Mouse (Mus musculus): ENCODE results near the gene Tut1. TPM values are rescaled to one million over a fixed set of nuclear protein-coding genes. Genes with fewer than 3 reads are reported as not detected.

Tut1 gene
- 39.3 and 41.2 TPM in 2 replicates for polyA plus RNA-seq (2016; fragmentation: Nextera tagmentation; extraction: Ambion mirVana)

- WGBS, result 6% methylated on average over 46 of the region's 46 CpGs
- Histone ChIP-seq H3K36me3 (peaks cover 77% of the 10 kb centered on the region), H3K9me3 (no peaks in the 10 kb centered on the region), H3K27ac (peak within 1 kb of the TSS; percentile 87), H3K4me1 (replicated peaks) (peaks cover 26% of the 10 kb centered on the region), H3K27me3 (ENCODE audit: insufficient read depth, poor library complexity, severe bottlenecking) (no peaks in the 10 kb centered on the region), H3K4me3 (peak within 1 kb of the TSS; percentile 84)
- DNase-seq (ENCODE audit: low spot score), result peak; percentile 91
Measured at GRCm38 (mm10) chr19:8953135-8954039, at the start of gene Tut1. Tut1 (plus strand) TSS chr19:8953847.

DNA sequence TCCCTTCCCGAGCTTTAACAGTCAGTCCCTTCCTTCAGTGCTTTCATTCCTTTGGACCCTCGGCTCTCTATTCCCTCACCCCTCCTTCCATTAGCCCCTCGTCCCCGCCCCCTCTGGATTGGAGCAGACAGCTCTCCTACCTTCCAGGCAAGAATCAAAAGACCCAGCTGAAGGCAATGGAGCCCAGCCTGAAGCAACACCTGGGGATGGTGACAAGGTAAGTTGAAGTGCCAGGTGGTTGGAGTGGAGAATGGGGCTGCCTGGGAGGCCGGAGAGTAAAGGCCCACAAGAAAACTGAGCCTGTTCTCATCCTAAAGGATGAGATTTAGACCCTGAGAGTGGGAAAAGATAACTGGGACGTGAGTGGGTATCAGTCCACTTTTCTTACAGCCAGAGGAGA is 45.1 kb upstream of the Tut1 start:
- Histone ChIP-seq H3K27me3 (ENCODE audit: insufficient read depth, poor library complexity, severe bottlenecking) (no peaks in the 10 kb centered on the region), H3K9me3 (no peaks in the 10 kb centered on the region), H3K4me3 (no peak overlapping the region), H3K36me3 (peaks cover 99% of the 10 kb centered on the region), H3K27ac (no peak overlapping the region), H3K4me1 (replicated peaks) (no peaks in the 10 kb centered on the region)
- 91% methylated on average over 6 of the region's 6 CpGs for WGBS
- no peak for DNase-seq (ENCODE audit: low spot score)

GRCm38 (mm10) chr19:8911810-8912209 is 41.8 kb upstream of the Tut1 start:
- no peaks in the 10 kb centered on the region for H3K27me3 ChIP-seq (ENCODE audit: insufficient read depth, poor library complexity, severe bottlenecking)
- H3K4me3 ChIP-seq, result no peak overlapping the region
- DNase-seq (ENCODE audit: low spot score), result no peak
- H3K36me3 ChIP-seq, result peaks cover 100% of the 10 kb centered on the region
- H3K4me1 ChIP-seq (replicated peaks), result no peaks in the 10 kb centered on the region
- no peak overlapping the region for H3K27ac ChIP-seq
- no peaks in the 10 kb centered on the region for H3K9me3 ChIP-seq
- WGBS, result 93% methylated on average over 5 of the region's 5 CpGs

DNA sequence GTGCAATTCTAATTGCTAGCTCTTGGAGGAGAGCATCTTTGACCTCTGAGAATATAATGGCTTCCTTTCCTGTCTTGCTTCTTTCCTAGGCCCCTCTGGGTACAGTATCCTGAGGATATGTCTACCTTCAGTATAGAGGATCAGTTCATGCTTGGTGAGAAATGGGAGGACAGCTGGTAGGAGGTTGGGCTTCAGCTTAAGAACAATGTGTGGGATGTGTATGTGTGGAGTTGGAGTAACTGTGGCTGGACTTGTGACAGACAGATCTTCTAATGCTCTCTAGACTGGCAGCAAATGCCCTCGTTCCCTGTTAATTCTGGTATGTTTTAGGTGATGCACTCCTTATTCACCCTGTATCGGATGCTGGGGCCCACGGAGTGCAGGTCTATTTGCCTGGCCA is 39.4 kb upstream of the Tut1 start:
- Histone ChIP-seq H3K4me3 (no peak overlapping the region), H3K36me3 (peaks cover 84% of the 10 kb centered on the region), H3K27me3 (ENCODE audit: insufficient read depth, poor library complexity, severe bottlenecking) (no peaks in the 10 kb centered on the region), H3K27ac (no peak overlapping the region), H3K9me3 (no peaks in the 10 kb centered on the region), H3K4me1 (replicated peaks) (no peaks in the 10 kb centered on the region)
- no peak for DNase-seq (ENCODE audit: low spot score)
- 90% methylated on average over 3 of the region's 3 CpGs for WGBS

GRCm38 (mm10) chr19:8919000-8919399 is 34.6 kb upstream of the Tut1 start:
- DNase-seq (ENCODE audit: low spot score), result no peak
- H3K4me1 ChIP-seq (replicated peaks), result peaks cover 22% of the 10 kb centered on the region
- no peak overlapping the region for H3K4me3 ChIP-seq
- no peak overlapping the region for H3K27ac ChIP-seq
- H3K27me3 ChIP-seq (ENCODE audit: insufficient read depth, poor library complexity, severe bottlenecking), result no peaks in the 10 kb centered on the region
- 95% methylated on average over 3 of the region's 3 CpGs for WGBS
- no peaks in the 10 kb centered on the region for H3K9me3 ChIP-seq
- H3K36me3 ChIP-seq, result peaks cover 55% of the 10 kb centered on the region

DNA sequence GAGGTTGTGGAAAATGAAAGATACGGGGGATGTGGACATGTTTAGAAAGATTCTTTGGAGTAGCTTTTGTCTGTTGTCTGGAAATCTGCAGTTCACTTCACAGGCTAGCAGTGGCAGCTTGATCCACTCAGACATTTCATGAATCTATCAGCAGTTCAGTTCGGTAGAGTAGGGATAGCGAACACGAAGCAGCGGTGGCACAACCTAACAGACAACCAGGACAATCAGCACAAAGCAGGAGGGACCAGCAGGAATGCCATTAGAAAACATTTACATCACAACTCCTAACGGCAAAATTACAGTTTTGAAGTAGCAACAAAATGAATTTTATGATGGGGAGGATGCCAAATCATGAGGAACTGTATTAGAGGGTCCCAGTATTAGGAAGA is 34.0 kb upstream of the Tut1 start:
- Histone ChIP-seq H3K4me1 (replicated peaks) (peaks cover 22% of the 10 kb centered on the region), H3K27me3 (ENCODE audit: insufficient read depth, poor library complexity, severe bottlenecking) (no peaks in the 10 kb centered on the region), H3K36me3 (peaks cover 53% of the 10 kb centered on the region), H3K4me3 (peak overlapping the region; percentile 89), H3K9me3 (no peaks in the 10 kb centered on the region), H3K27ac (peak overlapping the region; percentile 94)
- 70% methylated on average over 6 of the region's 6 CpGs for WGBS
- DNase-seq (ENCODE audit: low spot score), result no peak

DNA sequence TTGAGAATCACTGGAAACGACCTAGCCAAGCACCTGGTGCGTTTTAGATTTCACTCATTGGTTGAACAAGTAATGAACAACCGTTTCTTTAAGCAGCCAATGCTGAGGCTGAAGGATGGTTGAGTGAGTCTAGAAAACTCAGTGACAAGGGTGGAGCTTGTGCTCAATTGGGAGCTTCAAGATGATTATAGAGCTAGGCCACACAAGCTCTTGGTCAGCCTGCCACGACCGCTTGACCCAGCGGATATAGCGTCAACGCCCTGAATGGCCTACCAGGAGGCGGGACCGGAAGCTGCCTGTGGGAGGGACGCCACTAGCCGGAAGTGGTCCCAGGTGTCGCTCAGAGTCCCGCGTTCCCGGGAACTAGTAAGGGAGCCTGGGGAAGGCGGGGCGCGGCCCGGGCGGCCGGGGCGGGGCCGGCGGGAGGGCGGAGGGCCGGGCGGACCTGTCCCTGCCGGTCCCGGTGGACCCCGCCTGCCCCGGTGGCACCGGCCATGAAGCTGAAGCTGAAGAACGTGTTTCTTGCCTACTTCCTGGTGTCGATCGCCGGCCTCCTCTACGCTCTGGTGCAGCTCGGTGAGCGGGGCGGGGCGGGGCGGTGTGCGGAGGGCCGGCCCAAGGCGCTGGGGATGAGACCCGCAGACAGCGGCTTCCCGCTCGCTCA is 33.4 kb upstream of the Tut1 start, which contains the start of gene B3gat3:
B3gat3 (plus strand) TSS at position 302 of the 664 bp plus-strand sequence.
- peaks cover 22% of the 10 kb centered on the region for H3K4me1 ChIP-seq (replicated peaks)
- H3K4me3 ChIP-seq, result peak within 1 kb of the TSS; percentile 89
- no peaks in the 10 kb centered on the region for H3K9me3 ChIP-seq
- H3K27me3 ChIP-seq (ENCODE audit: insufficient read depth, poor library complexity, severe bottlenecking), result no peaks in the 10 kb centered on the region
- 2% methylated on average over 50 of the region's 50 CpGs for WGBS
- H3K36me3 ChIP-seq, result peaks cover 49% of the 10 kb centered on the region
- DNase-seq (ENCODE audit: low spot score), result peak; percentile 97
- H3K27ac ChIP-seq, result peak within 1 kb of the TSS; percentile 94

DNA sequence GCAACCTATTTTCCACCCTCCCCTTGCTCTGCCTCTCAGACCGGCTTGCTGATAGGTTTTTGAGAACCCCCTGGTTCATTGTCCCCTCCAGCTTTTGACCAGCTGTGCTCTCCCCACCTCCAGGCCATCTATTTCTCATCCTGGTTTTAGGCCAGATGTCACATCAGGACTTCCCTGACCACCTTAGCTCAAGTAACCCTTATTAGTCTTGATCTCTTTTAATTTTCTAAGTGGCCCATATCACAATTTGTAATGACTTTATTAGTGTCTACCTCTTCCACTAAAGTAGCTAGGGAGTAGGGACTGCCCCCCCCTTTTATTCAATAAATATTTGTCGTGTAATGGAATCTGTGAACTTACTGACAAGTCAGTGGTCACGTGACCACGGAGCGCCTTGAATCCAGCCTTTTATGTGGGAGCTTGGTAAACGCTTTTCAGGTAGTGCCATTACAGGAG is 32.8 kb upstream of the Tut1 start:
- H3K4me3 ChIP-seq, result peak overlapping the region; percentile 89
- no peaks in the 10 kb centered on the region for H3K27me3 ChIP-seq (ENCODE audit: insufficient read depth, poor library complexity, severe bottlenecking)
- H3K36me3 ChIP-seq, result peaks cover 49% of the 10 kb centered on the region
- H3K27ac ChIP-seq, result peak overlapping the region; percentile 94
- peak; percentile 20 for DNase-seq (ENCODE audit: low spot score)
- WGBS, result 4% methylated on average over 6 of the region's 6 CpGs
- H3K4me1 ChIP-seq (replicated peaks), result peaks cover 22% of the 10 kb centered on the region
- H3K9me3 ChIP-seq, result no peaks in the 10 kb centered on the region

- WGBS, result 76% methylated on average over 9 of the region's 9 CpGs
- H3K27ac ChIP-seq, result no peak overlapping the region
- H3K36me3 ChIP-seq, result peaks cover 49% of the 10 kb centered on the region
- H3K4me1 ChIP-seq (replicated peaks), result peaks cover 22% of the 10 kb centered on the region
- H3K27me3 ChIP-seq (ENCODE audit: insufficient read depth, poor library complexity, severe bottlenecking), result no peaks in the 10 kb centered on the region
- H3K9me3 ChIP-seq, result no peaks in the 10 kb centered on the region
- H3K4me3 ChIP-seq, result peak overlapping the region; percentile 26; the same call in 1 of the 2 replicates
- no peak for DNase-seq (ENCODE audit: low spot score)
Measured at GRCm38 (mm10) chr19:8921741-8922140, 31.9 kb upstream of the Tut1 start.

GRCm38 (mm10) chr19:8926766-8927165 is 26.9 kb upstream of the Tut1 start:
- 82% methylated on average over 2 of the region's 2 CpGs for WGBS
- Histone ChIP-seq H3K36me3 (peaks cover 59% of the 10 kb centered on the region), H3K27ac (no peak overlapping the region), H3K4me3 (no peak overlapping the region), H3K4me1 (replicated peaks) (peaks cover 30% of the 10 kb centered on the region), H3K9me3 (no peaks in the 10 kb centered on the region), H3K27me3 (ENCODE audit: insufficient read depth, poor library complexity, severe bottlenecking) (no peaks in the 10 kb centered on the region)
- no peak for DNase-seq (ENCODE audit: low spot score)

GRCm38 (mm10) chr19:8927891-8928525 is 25.6 kb upstream of the Tut1 start:
- no peak overlapping the region for H3K4me3 ChIP-seq
- H3K27me3 ChIP-seq (ENCODE audit: insufficient read depth, poor library complexity, severe bottlenecking), result no peaks in the 10 kb centered on the region
- peaks cover 28% of the 10 kb centered on the region for H3K4me1 ChIP-seq (replicated peaks)
- WGBS, result 88% methylated on average over 12 of the region's 12 CpGs
- H3K9me3 ChIP-seq, result no peaks in the 10 kb centered on the region
- peaks cover 54% of the 10 kb centered on the region for H3K36me3 ChIP-seq
- no peak for DNase-seq (ENCODE audit: low spot score)
- no peak overlapping the region for H3K27ac ChIP-seq

GRCm38 (mm10) chr19:8928689-8929223 is 24.9 kb upstream of the Tut1 start:
- DNase-seq (ENCODE audit: low spot score), result no peak
- H3K27ac ChIP-seq, result peak overlapping the region; percentile 92
- H3K27me3 ChIP-seq (ENCODE audit: insufficient read depth, poor library complexity, severe bottlenecking), result no peaks in the 10 kb centered on the region
- H3K4me1 ChIP-seq (replicated peaks), result peaks cover 28% of the 10 kb centered on the region
- H3K4me3 ChIP-seq, result peak overlapping the region; percentile 81
- no peaks in the 10 kb centered on the region for H3K9me3 ChIP-seq
- peaks cover 54% of the 10 kb centered on the region for H3K36me3 ChIP-seq
- 14% methylated on average over 16 of the region's 16 CpGs for WGBS
